ENCODE assay signal across 8 mouse cellular contexts in the genomic region with DNA sequence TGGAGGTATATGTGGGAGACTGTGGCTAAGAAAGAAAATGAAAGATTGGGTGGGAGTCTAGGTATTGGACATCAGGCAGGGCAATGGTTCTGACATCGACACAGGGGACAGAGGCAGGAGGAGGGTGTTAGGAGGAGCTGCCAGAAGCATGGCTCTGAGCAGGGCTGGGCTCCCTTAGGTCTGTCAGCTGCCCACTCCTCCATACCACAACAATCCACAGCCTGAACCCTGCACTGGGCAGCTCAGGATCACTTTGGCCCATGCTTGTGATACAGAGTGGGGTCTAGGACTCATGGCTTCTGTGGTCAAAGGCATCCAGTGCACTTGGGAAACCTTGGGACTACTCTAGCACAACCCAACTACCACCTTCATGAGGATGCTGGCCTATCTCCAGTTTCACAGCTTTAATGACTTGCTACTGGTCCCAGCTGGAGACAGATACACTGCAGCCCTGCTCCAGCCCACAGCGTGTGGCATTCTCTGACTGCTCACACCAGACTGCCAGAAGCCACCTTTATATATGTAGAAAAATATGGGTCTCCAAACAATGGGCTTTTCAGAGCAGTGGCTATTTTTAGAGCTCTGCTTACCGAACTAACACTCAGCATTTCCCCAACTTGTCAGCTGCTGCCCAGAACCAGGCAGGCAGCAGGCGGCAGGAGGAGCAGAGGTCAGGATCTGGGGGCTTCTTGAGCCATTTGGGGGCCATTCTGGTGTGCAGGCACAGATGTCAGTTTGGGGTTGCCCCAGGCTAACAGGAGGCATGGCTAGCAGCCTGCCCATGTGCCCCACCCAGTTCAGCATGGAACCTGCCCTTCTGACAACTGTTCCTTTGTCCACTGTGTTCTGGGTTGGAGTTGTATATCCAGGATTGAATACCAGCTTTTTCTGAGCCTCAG.
A peak's percentile ranks its signal among the peaks of the same experiment; 100 is the strongest.
DNase-seq lines count a peak whose midpoint lies in the region; ATAC-seq lines count a peak whose summit lies in the region.

No protein-coding gene starts in this region.

- H3K9ac ChIP-seq in heart, embryonic 11.5 days (ENCODE audit: low read depth, low read length): peak overlapping the region; percentile 58
- no peak overlapping the region for H3K9ac ChIP-seq in forebrain, embryonic 13.5 days
- H3K9ac ChIP-seq in liver, embryonic 15.5 days: no peak overlapping the region

- DNase-seq in heart, postnatal 36 days: no peak
- peak; percentile 75 for DNase-seq in Muller cell, postnatal 12 days (ENCODE audit: inconsistent ontology term)
- DNase-seq in right cerebral cortex, postnatal 10 days (ENCODE audit: low spot score in 2 of 2): no peak
- DNase-seq in cerebellum, postnatal 4 days (ENCODE audit: low spot score in 2 of 2): no peak

- no peak overlapping the region for H3K4me3 ChIP-seq in heart, embryonic 11.5 days (ENCODE audit: low read depth, low read length)
- H3K4me3 ChIP-seq in forebrain, embryonic 13.5 days: no peak overlapping the region
- no peak overlapping the region for H3K4me3 ChIP-seq in liver, embryonic 15.5 days (replicated peaks)

- peak overlapping the region; percentile 38 for H3K4me2 ChIP-seq in heart, embryonic 11.5 days
- 0 out of 2 replicates have a peak overlapping the region, but pooled peaks have one; percentile 5 for H3K4me2 ChIP-seq in forebrain, embryonic 13.5 days
- no peak overlapping the region for H3K4me2 ChIP-seq in liver, embryonic 15.5 days

- peak overlapping the region; percentile 91 for H3K27ac ChIP-seq in heart, embryonic 11.5 days (ENCODE audit: low read depth, low read length)
- peak overlapping the region; percentile 69 for H3K27ac ChIP-seq in forebrain, embryonic 13.5 days
- H3K27ac ChIP-seq in liver, embryonic 15.5 days (replicated peaks): peak overlapping the region; percentile 39

- peaks cover 94% of the 10 kb centered on the region for H3K4me1 ChIP-seq in heart, embryonic 11.5 days (ENCODE audit: control insufficient read depth, insufficient read depth, low read length)
- H3K4me1 ChIP-seq in forebrain, embryonic 13.5 days: peaks cover 48% of the 10 kb centered on the region
- H3K4me1 ChIP-seq in liver, embryonic 15.5 days (replicated peaks): peaks cover 87% of the 10 kb centered on the region

- no peak for ATAC-seq in heart, embryonic 11.5 days (replicated peaks; ENCODE audit: insufficient number of reproducible peaks, low FRiP score, low TSS enrichment)
- peak; percentile 44 for ATAC-seq in forebrain, embryonic 13.5 days
- no peak for ATAC-seq in liver, embryonic 15.5 days (ENCODE audit: insufficient read depth)
- no peak for ATAC-seq in CD4-positive, CD25-positive, alpha-beta regulatory T cell, adult 4 months

- intact Hi-C loops in heart, postnatal 36 days (cut with DNase I): no loop called here

- H3K27me3 ChIP-seq in heart, embryonic 11.5 days (ENCODE audit: control insufficient read depth, insufficient read depth, low read length): no peaks in the 10 kb centered on the region
- no peaks in the 10 kb centered on the region for H3K27me3 ChIP-seq in forebrain, embryonic 13.5 days
- H3K27me3 ChIP-seq in liver, embryonic 15.5 days: no peaks in the 10 kb centered on the region

- H3K9me3 ChIP-seq in heart, embryonic 11.5 days (replicated peaks; ENCODE audit: control insufficient read depth, low read length): no peaks in the 10 kb centered on the region
- no peaks in the 10 kb centered on the region for H3K9me3 ChIP-seq in forebrain, embryonic 13.5 days (replicated peaks)
- no peaks in the 10 kb centered on the region for H3K9me3 ChIP-seq in liver, embryonic 15.5 days (replicated peaks)

- no peaks in the 10 kb centered on the region for H3K36me3 ChIP-seq in heart, embryonic 11.5 days (ENCODE audit: control insufficient read depth, insufficient read depth, low read length)
- H3K36me3 ChIP-seq in forebrain, embryonic 13.5 days (ENCODE audit: poor library complexity, severe bottlenecking): no peaks in the 10 kb centered on the region
- H3K36me3 ChIP-seq in liver, embryonic 15.5 days (replicated peaks): no peaks in the 10 kb centered on the region

- 16% methylated on average over 4 of the region's 4 CpGs for WGBS in heart, embryonic 11.5 days (ENCODE audit: insufficient replicate concordance)
- WGBS in forebrain, embryonic 13.5 days: 32% methylated on average over 4 of the region's 4 CpGs
- WGBS in liver, embryonic 15.5 days (ENCODE audit: insufficient replicate concordance): 38% methylated on average over 4 of the region's 4 CpGs

Comparison
In these comparisons a context has a peak if more than half of its experiments do, and no peak if none do; other contexts are left out.
1. H3K27ac ChIP-seq: peak in every context shown above with its lines; median percentile 91 in heart, embryonic 11.5 days; 69 in forebrain, embryonic 13.5 days; 39 in liver, embryonic 15.5 days.